Mouse (Mus musculus) thymus, adult 2 months (tissue): ENCODE measurements around the gene Fcrl1. TPM values are rescaled to one million over a fixed set of nuclear protein-coding genes. Genes with fewer than 3 reads are reported as not detected.

Experiments
- DNase-seq: peaks from one replicate; pipeline ENCODE4 v3.0.0; 2021
- H3K27ac ChIP-seq: fragments of 200-500 bp; 2 replicates; pipeline ENCODE4 v1.5.1; 2012; ENCODE audit warnings: low read length, control low read depth; ENCODE audit not compliant: control insufficient read depth, insufficient read depth
- H3K27me3 ChIP-seq: fragments of 200-500 bp; 2 replicates; pipeline ENCODE4 v1.6.1; 2012; ENCODE audit warnings: mild to moderate bottlenecking, low read length, moderate library complexity, mixed read lengths; ENCODE audit not compliant: control insufficient read depth, insufficient read depth
- H3K36me3 ChIP-seq: fragments of 200-500 bp; 2 replicates; pipeline ENCODE4 v1.6.1; 2012; ENCODE audit warnings: mild to moderate bottlenecking, low read length, moderate library complexity; ENCODE audit not compliant: control insufficient read depth, insufficient read depth
- H3K4me1 ChIP-seq: fragments of 200-500 bp; replicated peaks from 2 replicates; pipeline ENCODE4 v1.6.1; 2012; ENCODE audit warnings: low read length; ENCODE audit not compliant: control insufficient read depth, insufficient read depth
- H3K4me3 ChIP-seq: fragments of 200-500 bp; 2 replicates; pipeline ENCODE4 v1.5.1; 2012; ENCODE audit warnings: mild to moderate bottlenecking, low read length, control low read depth, moderate library complexity; ENCODE audit not compliant: control insufficient read depth, insufficient read depth
- CTCF ChIP-seq: fragments of 200-500 bp; IDR thresholded peaks from 2 replicates; pipeline ENCODE4 v1.5.1; 2012; ENCODE audit warnings: mild to moderate bottlenecking, control low read depth, low read length, moderate library complexity, borderline replicate concordance; ENCODE audit not compliant: control insufficient read depth, poor library complexity, insufficient read depth; ENCODE audit errors: extremely low read depth
- POLR2A ChIP-seq: fragments of 200-500 bp; IDR thresholded peaks from 2 replicates; pipeline ENCODE4 v1.6.1; 2012; ENCODE audit warnings: mild to moderate bottlenecking, low read length, control low read depth, moderate library complexity; ENCODE audit not compliant: control insufficient read depth, poor library complexity, insufficient read depth; ENCODE audit errors: extremely low read depth
- WGBS: fragments of 180-500 bp; shearing (Covaris S2); methylation state at CpG from one replicate; pipeline ENCODE4 v1.1.7; 2018; 5-methylcytosine and 5-hydroxymethylcytosine counted together
- polyA plus RNA-seq: library from polyadenylated mRNA; depleted of rRNA; stranded (reverse); fragments of >200 nt; gene quantifications from 2 replicates; pipeline ENCODE4 v1.2.3, GENCODE M21; 2012

Gene Fcrl1
- polyA plus RNA-seq, 1 experiment: 3.1 TPM

- no peak overlapping the region for H3K4me3 ChIP-seq
- no peaks in the 10 kb centered on the region for H3K4me1 ChIP-seq
- no peak for DNase-seq
- TF ChIP-seq CTCF (no peak), POLR2A (no peak)
- H3K27me3 ChIP-seq: no peaks in the 10 kb centered on the region
- no peak overlapping the region for H3K27ac ChIP-seq
- no peaks in the 10 kb centered on the region for H3K36me3 ChIP-seq
- WGBS: 75% methylated on average over 3 of the region's 3 CpGs
Observed at GRCm38 (mm10) chr3:87383308-87383707, 7.1 kb downstream of the Fcrl1 start.

- no peak overlapping the region for H3K27ac ChIP-seq
- no peak for DNase-seq
- 88% methylated on average over 9 of the region's 9 CpGs for WGBS
- no peaks in the 10 kb centered on the region for H3K4me1 ChIP-seq
- H3K4me3 ChIP-seq: no peak overlapping the region
- TF ChIP-seq POLR2A (no peak), CTCF (no peak)
- H3K36me3 ChIP-seq: no peaks in the 10 kb centered on the region
- H3K27me3 ChIP-seq: no peaks in the 10 kb centered on the region
Observed at GRCm38 (mm10) chr3:87385105-87385504, 8.9 kb downstream of the Fcrl1 start.

GRCm38 (mm10) chr3:87390935-87391334 lies 14.7 kb downstream of the Fcrl1 start:
- Histone ChIP-seq H3K4me3 (no peak overlapping the region), H3K27ac (no peak overlapping the region), H3K4me1 (no peaks in the 10 kb centered on the region), H3K27me3 (no peaks in the 10 kb centered on the region), H3K36me3 (no peaks in the 10 kb centered on the region)
- no peak for DNase-seq
- no peak for TF ChIP-seq POLR2A
- TF ChIP-seq CTCF: no peak
- 91% methylated on average over 1 of the region's 1 CpGs for WGBS

- 88% methylated on average over 4 of the region's 4 CpGs for WGBS
- TF ChIP-seq POLR2A (no peak), CTCF (no peak)
- H3K27ac ChIP-seq: no peak overlapping the region
Observed at GRCm38 (mm10) chr3:87398809-87399208, 22.6 kb downstream of the Fcrl1 start.

GRCm38 (mm10) chr3:87399906-87400305 lies 23.7 kb downstream of the Fcrl1 start:
- Histone ChIP-seq H3K27me3 (no peaks in the 10 kb centered on the region), H3K4me3 (no peak overlapping the region), H3K4me1 (no peaks in the 10 kb centered on the region), H3K27ac (no peak overlapping the region), H3K36me3 (no peaks in the 10 kb centered on the region)
- DNase-seq: no peak
- TF ChIP-seq POLR2A (no peak), CTCF (no peak)
- WGBS: 92% methylated on average over 4 of the region's 4 CpGs

More at GRCm38 (mm10) chr3:87398809-87399208, 22.6 kb downstream of the Fcrl1 start:
- no peak for DNase-seq
- Histone ChIP-seq H3K36me3 (no peaks in the 10 kb centered on the region), H3K4me3 (no peak overlapping the region), H3K27me3 (no peaks in the 10 kb centered on the region), H3K4me1 (no peaks in the 10 kb centered on the region)

- DNase-seq: peak; percentile 28
- Histone ChIP-seq H3K4me3 (no peak overlapping the region), H3K27me3 (no peaks in the 10 kb centered on the region), H3K4me1 (no peaks in the 10 kb centered on the region), H3K36me3 (no peaks in the 10 kb centered on the region), H3K27ac (no peak overlapping the region)
- WGBS: 1% methylated on average over 5 of the region's 5 CpGs
- TF ChIP-seq POLR2A (no peak), CTCF (no peak)
Observed at GRCm38 (mm10) chr3:87401321-87401720, 25.1 kb downstream of the Fcrl1 start.

- Histone ChIP-seq H3K27me3 (no peaks in the 10 kb centered on the region), H3K27ac (no peak overlapping the region), H3K36me3 (no peaks in the 10 kb centered on the region), H3K4me1 (no peaks in the 10 kb centered on the region), H3K4me3 (no peak overlapping the region)
- peak; percentile 50; the same call in 1 of the 2 replicates for TF ChIP-seq CTCF
- no peak for TF ChIP-seq POLR2A
- 3% methylated on average over 4 of the region's 4 CpGs for WGBS
- peak; percentile 63 for DNase-seq
Observed at GRCm38 (mm10) chr3:87408171-87408570, 32.0 kb downstream of the Fcrl1 start.
